Mouse (Mus musculus): ENCODE measurements around the gene Thap4.
"Not testable (repeated sequence)": the region's sequence is repeated elsewhere in the genome, so short reads cannot be mapped to it uniquely, and the experiment has no call there.

Gene Thap4

DNA sequence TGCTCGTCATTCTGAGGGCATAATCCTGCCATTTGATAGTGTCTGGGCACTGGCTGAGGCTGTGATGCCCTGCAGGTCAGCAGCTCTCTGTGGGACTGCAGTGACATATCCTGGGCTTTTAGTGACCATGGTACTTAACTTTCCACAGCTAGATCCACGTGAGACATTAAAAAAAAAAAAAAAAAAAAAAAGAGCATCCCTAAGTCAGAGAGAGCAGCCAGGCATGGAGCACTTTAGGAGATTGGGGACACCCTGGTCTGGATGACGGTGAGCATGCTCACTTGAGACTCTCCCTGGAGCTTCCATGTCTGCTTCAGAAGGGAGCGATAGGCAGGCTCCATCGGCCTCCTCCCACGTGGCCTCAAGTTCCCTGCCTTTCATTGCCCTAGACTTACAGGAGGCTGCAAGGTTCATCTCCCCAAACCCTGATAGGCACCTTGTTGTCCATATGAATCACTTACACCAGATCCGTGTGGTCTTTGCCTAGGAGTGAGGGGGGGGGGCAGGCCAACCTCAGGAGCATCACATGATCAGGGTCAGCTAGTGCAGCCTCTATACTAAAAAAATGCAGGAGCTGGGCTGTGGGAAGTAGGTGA is 64.7 kb downstream of the Thap4 start:
- no peak for DNase-seq (ENCODE audit: low spot score)

DNA sequence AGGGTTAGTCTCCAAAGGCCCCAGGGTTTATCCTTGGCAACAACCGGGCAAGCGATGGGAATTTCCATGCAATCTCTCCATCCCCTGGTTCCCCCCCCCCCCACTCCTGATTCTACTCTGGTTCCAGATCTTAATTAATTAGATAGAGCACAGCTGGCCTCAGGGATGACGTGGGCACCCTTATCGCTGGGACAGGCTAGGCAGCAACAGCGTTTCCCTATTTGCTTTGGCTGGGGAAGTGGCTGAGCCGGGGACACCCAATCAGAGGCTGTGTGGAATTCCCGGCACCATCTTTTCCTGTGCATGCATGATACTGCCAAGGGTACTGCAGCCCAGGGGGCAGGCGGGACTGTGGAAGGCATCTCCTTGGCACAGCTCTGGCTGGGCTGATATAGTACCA is 66.5 kb downstream of the Thap4 start:
- DNase-seq (ENCODE audit: low spot score), result no peak

GRCm38 (mm10) chr1:93686961-93687320 is 67.7 kb downstream of the Thap4 start:
- DNase-seq (ENCODE audit: low spot score), result no peak

GRCm38 (mm10) chr1:93686245-93686960 is 68.3 kb downstream of the Thap4 start:
- peak; percentile 85 for DNase-seq (ENCODE audit: low spot score)

DNA sequence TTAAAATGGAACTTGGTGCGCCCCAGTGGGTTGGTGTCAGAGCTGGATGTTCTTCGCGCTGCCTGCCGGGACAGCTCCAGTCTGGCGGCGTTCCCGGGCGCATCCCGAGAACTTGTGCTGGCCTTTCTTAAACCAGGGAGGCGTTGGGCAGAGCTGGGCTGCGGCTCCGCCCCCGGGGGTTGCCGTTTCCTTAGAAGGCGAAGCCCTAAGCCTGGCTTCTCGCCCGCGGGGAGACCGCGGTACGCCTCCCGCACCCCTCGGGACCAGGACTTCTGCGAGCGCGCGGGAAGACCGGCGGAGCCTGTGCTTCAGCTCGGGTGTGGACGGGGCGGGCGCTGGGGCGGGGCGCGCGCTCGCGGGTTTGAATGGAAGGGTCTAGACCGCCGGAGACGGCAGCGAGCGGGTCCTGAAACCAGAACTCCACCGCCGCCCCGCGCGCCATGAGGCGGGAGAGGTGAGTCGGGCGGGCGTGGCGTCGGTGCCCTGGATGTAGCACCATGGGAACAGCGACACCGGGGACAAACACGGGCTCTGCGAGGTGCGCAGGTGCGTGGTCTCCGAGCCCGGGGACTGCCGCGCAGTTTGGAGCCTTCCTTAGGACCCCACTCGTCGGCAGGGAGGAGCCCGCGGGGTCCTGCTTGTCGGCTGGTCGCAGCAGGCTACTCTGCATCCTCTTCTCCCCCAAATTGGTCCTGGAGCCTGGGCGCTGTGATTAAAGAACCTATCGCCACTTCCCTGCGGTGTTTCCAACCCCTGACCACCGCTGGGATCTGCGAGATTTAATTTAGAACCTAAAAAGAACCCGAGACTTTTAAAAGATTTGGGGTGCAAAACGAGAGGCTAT is 69.0 kb downstream of the Thap4 start, which contains the start of gene Bok:
Gene Bok (plus strand): TSS at position 260 of the 844 bp plus-strand sequence.
- DNase-seq (ENCODE audit: low spot score), result peak; percentile 79

DNA sequence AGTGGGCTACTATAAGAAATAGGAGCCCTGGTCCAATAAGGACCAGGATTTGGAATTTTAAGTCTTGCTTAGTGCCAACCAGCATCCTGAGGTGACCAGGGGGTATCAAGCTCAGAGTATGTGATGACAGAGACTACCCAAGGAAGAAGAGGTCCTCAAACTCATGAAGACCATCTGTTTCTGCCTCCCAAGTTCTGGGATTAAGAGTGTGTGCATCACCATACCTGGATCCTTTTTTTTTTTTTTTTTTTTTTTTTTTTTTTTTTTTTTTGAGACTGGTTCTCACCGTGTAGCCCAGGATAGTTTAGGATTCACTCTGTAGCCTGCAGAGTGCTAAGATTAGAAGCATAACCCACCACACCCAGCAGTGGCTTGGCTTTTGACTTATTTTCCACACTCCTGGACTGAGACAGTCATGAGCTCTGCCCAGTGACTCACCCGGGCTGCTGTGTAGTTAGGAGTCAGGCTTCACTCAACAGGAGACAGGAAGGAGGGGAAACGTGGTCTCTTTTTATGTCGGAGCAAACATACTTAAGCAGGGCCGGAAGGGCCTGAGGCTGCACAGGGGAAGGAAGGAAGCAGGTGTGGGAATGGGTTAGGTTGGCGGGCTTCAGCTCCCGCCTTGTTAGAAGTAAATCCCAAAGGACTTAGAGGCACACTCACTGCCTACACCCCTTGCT is 74.6 kb downstream of the Thap4 start:
- peak; percentile 18 for DNase-seq (ENCODE audit: low spot score)

DNA sequence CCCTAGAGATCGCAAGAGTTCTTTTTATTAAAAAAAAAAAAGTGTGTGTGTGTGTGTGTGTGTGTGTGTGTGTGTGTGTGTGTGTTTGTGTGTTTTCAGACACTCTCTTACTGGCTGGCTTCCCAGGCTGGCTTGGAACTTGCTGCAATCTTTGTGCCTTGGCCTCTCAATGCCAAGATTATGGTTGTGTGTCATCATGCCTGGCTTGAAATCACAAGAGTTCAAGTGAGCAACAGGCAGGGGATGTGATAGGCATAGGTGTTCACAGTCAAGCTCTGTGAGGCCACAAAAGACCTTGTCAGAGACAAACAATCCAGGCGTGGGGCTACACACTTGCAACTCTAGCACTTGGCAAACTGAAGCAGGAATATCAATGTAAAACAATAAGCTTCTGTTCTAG is 76.3 kb downstream of the Thap4 start:
- DNase-seq (ENCODE audit: low spot score), result no peak

- no peak for DNase-seq (ENCODE audit: low spot score)
Measured at GRCm38 (mm10) chr1:93672682-93673081, 82.0 kb downstream of the Thap4 start.

DNA sequence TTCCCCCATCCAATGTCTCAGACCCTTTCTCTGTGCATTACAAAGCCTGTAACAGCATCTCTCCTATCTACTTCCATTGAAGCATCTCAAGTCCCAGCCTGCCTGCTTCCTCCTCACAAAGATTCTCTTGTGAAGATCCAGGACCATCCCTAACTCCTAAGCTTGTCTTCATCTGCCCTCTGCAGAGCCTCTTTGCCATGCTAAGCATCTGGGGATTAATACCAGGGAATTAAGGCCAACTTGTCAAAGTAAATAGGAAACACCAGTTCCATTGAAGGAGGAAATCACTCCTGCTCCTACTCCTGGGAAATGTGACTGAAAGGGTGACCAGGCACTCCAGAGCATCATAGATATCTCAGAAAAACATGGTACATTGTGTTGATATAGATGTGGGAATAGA is 84.7 kb downstream of the Thap4 start:
- DNase-seq (ENCODE audit: low spot score), result no peak

GRCm38 (mm10) chr1:93668791-93669548 is 85.7 kb downstream of the Thap4 start:
- DNase-seq (ENCODE audit: low spot score), result peak; percentile 89

GRCm38 (mm10) chr1:93667760-93668400 is 86.8 kb downstream of the Thap4 start:
- peak; percentile 35 for DNase-seq (ENCODE audit: low spot score)

DNA sequence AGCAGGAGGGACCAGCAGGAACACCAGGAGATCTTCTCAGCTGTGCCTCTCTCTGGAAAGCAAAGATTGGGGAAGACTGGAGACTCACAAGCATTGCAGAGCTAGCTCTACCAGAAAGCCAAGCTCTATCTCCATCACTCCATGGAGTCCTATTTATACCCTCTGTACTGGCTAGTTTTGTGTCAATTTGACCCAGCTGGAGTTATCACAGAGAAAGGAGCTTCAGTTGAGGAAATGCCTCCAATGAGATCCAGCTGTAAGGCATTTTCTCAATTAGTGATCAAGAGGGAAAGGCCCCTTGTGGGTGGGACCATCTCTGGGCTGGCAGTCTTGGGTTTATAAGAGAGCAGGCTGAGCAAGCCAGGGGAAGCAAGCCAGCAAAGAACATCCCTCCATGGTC is 96.1 kb downstream of the Thap4 start, which contains the start of gene Stk25:
Gene Stk25 (minus strand): TSS at position 101 of the 400 bp plus-strand sequence.
- not testable (repeated sequence) for DNase-seq (ENCODE audit: low spot score)

- no peak for DNase-seq (ENCODE audit: low spot score)
Measured at GRCm38 (mm10) chr1:93657025-93657360, 97.7 kb downstream of the Thap4 start.

DNA sequence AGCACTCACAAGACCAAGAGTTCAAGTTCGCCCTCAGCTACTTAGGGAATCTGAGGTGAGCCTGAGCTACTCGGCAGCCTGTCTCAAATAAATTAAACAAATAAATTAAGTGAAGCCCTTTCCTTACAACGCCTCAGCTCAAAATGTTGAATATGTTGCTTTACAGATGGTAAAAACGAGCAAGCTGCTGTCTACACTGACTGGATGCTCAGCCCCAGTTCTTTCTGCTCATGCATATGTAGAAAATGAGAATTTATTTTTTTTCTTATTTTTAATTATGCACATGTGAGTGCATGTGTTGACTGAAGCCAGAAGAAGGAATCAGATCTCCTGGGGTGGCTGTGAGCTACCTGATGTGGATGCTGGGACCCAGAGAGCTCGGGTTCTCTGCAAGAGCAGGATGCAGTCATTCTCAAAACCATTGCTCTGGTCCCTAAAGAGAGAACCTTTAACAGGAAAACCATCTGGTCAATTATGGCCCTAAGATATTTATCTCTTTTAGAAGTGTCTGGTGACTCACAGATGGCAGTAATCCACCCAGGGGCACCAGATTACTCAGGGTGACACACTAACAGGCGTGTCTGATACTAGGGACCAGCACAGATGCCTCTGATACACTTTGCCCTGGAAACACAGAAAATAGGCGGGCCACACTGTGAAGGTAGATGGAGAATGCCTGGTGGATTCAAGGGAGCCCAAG is 98.2 kb downstream of the Thap4 start:
- no peak for DNase-seq (ENCODE audit: low spot score)

GRCm38 (mm10) chr1:93654798-93655197 is 99.9 kb downstream of the Thap4 start:
- no peak for DNase-seq (ENCODE audit: low spot score)

DNA sequence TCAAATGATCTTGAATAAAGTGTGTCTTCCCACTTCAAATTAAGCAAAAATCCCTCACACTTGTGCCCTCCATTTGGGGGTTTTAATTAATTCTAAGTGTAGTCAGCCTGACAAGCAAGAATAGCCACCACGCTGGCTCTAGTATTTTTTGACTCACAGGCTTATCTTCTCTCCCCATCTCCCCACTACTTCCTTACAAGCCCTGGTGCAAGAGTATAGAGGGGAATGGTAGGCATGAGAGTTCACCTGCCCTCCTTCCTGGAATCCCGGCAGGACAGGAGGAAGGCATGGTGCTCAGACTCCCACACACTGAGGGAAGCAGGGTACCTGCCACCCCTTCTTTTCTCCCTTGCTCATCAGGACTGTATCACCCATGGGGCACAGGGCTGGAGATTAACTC is 100.4 kb downstream of the Thap4 start:
- no peak for DNase-seq (ENCODE audit: low spot score)

Data from embryo, embryonic 10 days (tissue).